Mouse (Mus musculus) C2C12 (cell line): ENCODE measurements around the gene Prss30. TPM values are rescaled to one million over a fixed set of nuclear protein-coding genes. Genes with fewer than 3 reads are reported as not detected.
A peak's percentile ranks its signal among the peaks of the same experiment; 100 is the strongest.
"Not testable (repeated sequence)": the region's sequence is repeated elsewhere in the genome, so short reads cannot be mapped to it uniquely, and the experiment has no call there.

Experiments
- H3K27me3 ChIP-seq: one replicate; pipeline ENCODE4 v1.6.1; 2011; ENCODE audit not compliant: control insufficient read depth, insufficient read depth, insufficient read length
- H3K36me3 ChIP-seq: one replicate; pipeline ENCODE4 v1.6.1; 2011; ENCODE audit not compliant: control insufficient read depth, insufficient read depth
- H3K4me3 ChIP-seq: one replicate; pipeline ENCODE4 v1.5.1; 2011; ENCODE audit warnings: mild to moderate bottlenecking, control low read depth; ENCODE audit not compliant: poor library complexity, insufficient read depth, severe bottlenecking
- H3K79me2 ChIP-seq: one replicate; pipeline ENCODE4 v1.6.1; 2011; ENCODE audit not compliant: control insufficient read depth, insufficient read depth
- H3K79me3 ChIP-seq: one replicate; pipeline ENCODE4 v1.6.1; 2011; ENCODE audit warnings: low read depth, control low read depth
- H3ac ChIP-seq: one replicate; pipeline ENCODE3; 2011; ENCODE audit warnings: low read depth; ENCODE audit not compliant: control insufficient read depth, insufficient read length
- CEBPB ChIP-seq: IDR thresholded peaks from one replicate; pipeline ENCODE4 v1.6.1; 2011; ENCODE audit warnings: low read depth, mild to moderate bottlenecking, control low read depth, moderate library complexity
- CTCF ChIP-seq: IDR thresholded peaks from one replicate; pipeline ENCODE4 v1.5.1; 2011; ENCODE audit not compliant: control insufficient read depth, insufficient read depth, insufficient read length
- FOSL1 ChIP-seq: IDR thresholded peaks from one replicate; pipeline ENCODE4 v1.8.0; 2011; ENCODE audit warnings: mild to moderate bottlenecking, low read length; ENCODE audit not compliant: poor library complexity, insufficient read depth, severe bottlenecking
- MAX ChIP-seq: IDR thresholded peaks from one replicate; pipeline ENCODE4 v1.6.1; 2011; ENCODE audit warnings: mild to moderate bottlenecking, control low read depth
- MYOD1 ChIP-seq: IDR thresholded peaks from one replicate; pipeline ENCODE4 v1.6.1; 2011; ENCODE audit warnings: low read depth; ENCODE audit not compliant: control insufficient read depth, insufficient read length
- MYOG ChIP-seq: IDR thresholded peaks from one replicate; pipeline ENCODE4 v1.6.1; 2011; ENCODE audit not compliant: control insufficient read depth, insufficient read length; ENCODE audit errors: extremely low read depth
- USF1 ChIP-seq: IDR thresholded peaks from one replicate; pipeline ENCODE4 v1.6.1; 2011; ENCODE audit warnings: low read depth, mild to moderate bottlenecking, control low read depth, moderate library complexity
- polyA plus RNA-seq: library from polyadenylated mRNA; unstranded; fragments of >200 nt; fragmentation: generic; extraction: Trizol; gene quantifications from one replicate; pipeline ENCODE4 v1.2.1, GENCODE M21; 2012; ENCODE audit warnings: missing spikeins

The Prss30 gene
- polyA plus RNA-seq, 1 experiment = 0.04 TPM

DNA sequence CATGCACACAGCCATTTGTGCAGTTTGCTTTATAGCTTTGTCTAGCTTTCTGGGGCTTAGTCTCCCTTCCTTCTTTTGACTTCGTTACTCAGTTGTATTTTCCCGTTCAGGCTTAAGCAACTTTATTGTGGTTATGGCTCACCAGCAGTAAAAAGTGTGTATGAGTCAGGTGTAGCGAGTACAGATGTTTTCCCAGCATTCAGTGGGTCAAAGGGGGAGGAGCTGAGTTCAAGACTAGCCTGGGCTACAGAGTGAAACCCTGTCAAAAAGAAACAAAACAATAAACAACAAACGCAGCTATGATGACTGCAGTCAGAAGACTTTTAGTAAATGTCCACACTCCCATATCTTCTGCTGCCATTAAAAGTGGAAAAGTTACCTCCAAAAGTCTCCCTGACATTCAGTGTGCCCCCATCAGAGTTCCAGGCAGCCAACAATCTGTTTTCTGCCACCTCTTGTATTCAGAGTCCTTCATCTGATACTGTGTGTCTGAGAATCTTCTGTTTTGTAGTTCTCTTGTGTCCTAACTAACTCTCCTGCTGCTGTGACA lies 18.7 kb downstream of the Prss30 start:
- TF ChIP-seq USF1 (no peak), CTCF (no peak), MAX (no peak), CEBPB (no peak), MYOD1 (no peak), FOSL1 (no peak), MYOG (no peak)

DNA sequence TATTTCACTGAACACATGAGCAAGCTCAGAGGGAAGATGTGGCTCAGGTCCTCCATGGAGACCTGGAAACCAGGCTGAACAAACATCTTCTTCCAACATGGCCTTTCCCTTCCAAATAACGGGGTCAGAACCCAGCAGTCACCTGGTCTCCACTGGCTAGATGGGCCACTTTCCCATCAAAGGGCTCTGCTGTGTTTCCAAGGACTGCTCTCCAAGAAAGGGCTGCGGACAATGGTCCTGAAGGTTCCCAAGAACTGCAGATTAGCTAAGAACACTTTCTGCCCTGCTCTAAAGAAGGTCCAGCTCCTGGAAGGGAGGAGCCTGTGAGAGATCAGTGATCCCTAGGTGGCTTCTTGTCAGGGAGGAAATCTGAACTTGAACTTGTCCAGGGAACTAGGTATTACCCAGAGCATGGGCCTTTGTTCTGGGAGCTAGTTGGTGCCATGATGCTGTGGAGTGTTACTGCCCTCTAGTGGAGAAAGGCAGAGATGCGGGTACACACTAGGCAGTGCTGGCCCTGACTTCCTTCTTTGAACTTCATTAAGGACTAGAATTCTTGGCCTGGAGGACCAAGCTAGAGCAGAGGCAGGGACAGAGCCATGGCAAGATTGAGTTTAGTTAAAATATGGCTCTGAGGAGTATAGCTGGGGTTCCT lies 20.2 kb downstream of the Prss30 start:
- H3K4me3 ChIP-seq = no peak overlapping the region
- H3K79me3 ChIP-seq = no peaks in the 10 kb centered on the region
- peaks cover 26% of the 10 kb centered on the region for H3K27me3 ChIP-seq
- H3K79me2 ChIP-seq = no peaks in the 10 kb centered on the region
- H3K36me3 ChIP-seq = no peaks in the 10 kb centered on the region
- TF ChIP-seq MYOG = no peak
- TF ChIP-seq CTCF = peak; percentile 87
- no peak for TF ChIP-seq FOSL1
- no peak overlapping the region for H3ac ChIP-seq

More for the DNA sequence above, 18.7 kb downstream of the Prss30 start:
- peaks cover 23% of the 10 kb centered on the region for H3K27me3 ChIP-seq
- H3ac ChIP-seq = no peak overlapping the region
- no peaks in the 10 kb centered on the region for H3K36me3 ChIP-seq
- H3K79me2 ChIP-seq = no peaks in the 10 kb centered on the region
- no peak overlapping the region for H3K4me3 ChIP-seq
- H3K79me3 ChIP-seq = no peaks in the 10 kb centered on the region

DNA sequence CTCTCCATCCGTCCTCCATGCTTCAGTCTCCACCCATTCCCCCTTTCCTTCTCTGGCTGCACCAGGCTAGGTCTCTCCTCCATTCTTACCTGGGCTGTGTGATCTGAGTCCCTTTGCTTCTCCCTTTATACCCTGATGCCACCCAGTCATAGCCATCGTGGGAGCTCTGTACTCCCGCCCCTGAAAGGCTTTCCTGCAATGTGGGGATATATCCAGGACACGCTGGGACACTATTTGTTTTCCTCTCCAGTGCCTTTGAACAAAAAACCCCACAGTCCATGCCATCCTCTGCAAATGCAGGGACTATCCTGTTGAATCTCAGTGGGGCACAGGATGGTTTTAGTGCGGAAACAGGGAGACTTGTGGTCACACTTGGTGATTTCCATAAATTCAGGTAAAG lies 25.2 kb downstream of the Prss30 start, which contains the start of gene Sbpl:
Gene Sbpl, minus strand, starts transcription at position 101 of the 400 bp plus-strand sequence.
- Histone ChIP-seq H3K79me2 (no peaks in the 10 kb centered on the region), H3K79me3 (no peaks in the 10 kb centered on the region), H3ac (no peak within 1 kb of the TSS), H3K4me3 (no peak within 1 kb of the TSS), H3K27me3 (peaks cover 29% of the 10 kb centered on the region), H3K36me3 (no peaks in the 10 kb centered on the region)
- no peak for TF ChIP-seq FOSL1

DNA sequence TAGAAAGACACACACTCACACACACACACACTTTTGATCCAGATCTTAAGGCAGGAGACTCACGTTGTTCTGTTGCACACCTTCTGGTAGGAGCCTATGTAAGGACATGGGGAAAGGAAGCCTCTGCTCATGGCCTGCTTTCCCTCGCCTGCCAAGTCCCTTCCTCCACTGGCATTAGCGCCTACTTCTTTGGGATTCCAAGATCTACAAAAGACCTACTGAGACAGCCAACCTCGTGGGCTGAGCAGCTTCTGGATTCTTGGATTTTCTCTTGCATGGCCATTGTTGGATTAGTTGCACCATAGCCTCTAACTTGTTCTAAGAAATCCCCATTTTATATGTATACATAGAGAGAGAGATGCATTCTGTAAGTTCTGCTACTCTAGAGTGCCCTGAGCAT lies 29.5 kb downstream of the Prss30 start:
- H3K27me3 ChIP-seq = peaks cover 12% of the 10 kb centered on the region
- H3ac ChIP-seq, H3K4me3 ChIP-seq, H3K79me2 ChIP-seq, H3K36me3 ChIP-seq, H3K79me3 ChIP-seq: not testable (repeated sequence)

DNA sequence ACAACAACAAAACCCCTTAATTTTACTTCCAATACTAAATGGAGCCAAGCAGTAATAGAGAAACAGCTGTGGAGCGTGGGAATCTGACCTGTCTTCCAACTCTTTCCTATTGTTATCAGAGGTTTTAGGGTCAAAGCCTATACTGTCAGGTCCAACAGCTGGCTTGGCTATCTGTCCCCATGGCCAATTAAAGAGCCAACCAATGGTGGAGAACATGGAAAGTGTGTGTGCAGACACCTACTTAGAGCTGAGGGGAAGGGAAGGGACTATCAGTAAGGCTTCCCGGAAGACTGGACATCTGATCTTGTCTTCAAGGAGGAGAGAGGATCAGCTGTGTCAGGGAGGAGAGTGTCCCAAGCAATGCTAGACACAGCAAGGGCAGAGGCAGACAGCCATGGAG lies 31.3 kb downstream of the Prss30 start:
- TF ChIP-seq MYOG (no peak), CEBPB (no peak), CTCF (no peak), MAX (no peak), USF1 (no peak), FOSL1 (no peak), MYOD1 (no peak)
- H3K27me3 ChIP-seq = peaks cover under 1% of the 10 kb centered on the region

DNA sequence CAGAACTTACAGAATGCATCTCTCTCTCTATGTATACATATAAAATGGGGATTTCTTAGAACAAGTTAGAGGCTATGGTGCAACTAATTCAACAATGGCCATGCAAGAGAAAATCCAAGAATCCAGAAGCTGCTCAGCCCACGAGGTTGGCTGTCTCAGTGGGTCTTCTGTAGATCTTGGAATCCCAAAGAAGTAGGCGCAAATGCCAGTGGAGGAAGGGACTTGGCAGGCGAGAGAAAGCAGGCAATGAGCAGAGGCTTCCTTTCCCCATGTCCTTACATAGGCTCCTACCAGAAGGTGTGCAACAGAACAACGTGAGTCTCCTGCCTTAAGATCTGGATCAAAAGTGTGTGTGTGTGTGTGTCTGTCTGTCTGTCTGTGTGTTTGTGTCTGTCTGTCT lies 32.9 kb downstream of the Prss30 start:
- H3K4me3 ChIP-seq, H3ac ChIP-seq: not testable (repeated sequence)

More for the DNA sequence above, 31.3 kb downstream of the Prss30 start:
- Histone ChIP-seq H3ac (no peak overlapping the region), H3K79me3 (no peaks in the 10 kb centered on the region), H3K79me2 (no peaks in the 10 kb centered on the region), H3K4me3 (no peak overlapping the region), H3K36me3 (no peaks in the 10 kb centered on the region)

GRCm38 (mm10) chr17:23941372-23941771 lies 39.0 kb downstream of the Prss30 start, which contains the start of gene Sbp:
TSS of gene Sbp (plus strand) at chr17:23941672.
- H3K79me2 ChIP-seq = no peaks in the 10 kb centered on the region
- H3K79me3 ChIP-seq = no peaks in the 10 kb centered on the region
- no peak within 1 kb of the TSS for H3K4me3 ChIP-seq
- H3K27me3 ChIP-seq = peaks cover 11% of the 10 kb centered on the region
- no peak within 1 kb of the TSS for H3ac ChIP-seq
- H3K36me3 ChIP-seq = no peaks in the 10 kb centered on the region
- TF ChIP-seq FOSL1 (no peak), USF1 (no peak), CTCF (no peak), MAX (no peak), MYOG (no peak), MYOD1 (no peak), CEBPB (no peak)

More for the DNA sequence above, 32.9 kb downstream of the Prss30 start:
- not testable (repeated sequence) for H3K79me3 ChIP-seq, H3K79me2 ChIP-seq, H3K27me3 ChIP-seq, H3K36me3 ChIP-seq
